Mouse (Mus musculus): ENCODE data around the gene Vmn1r1.
A peak's percentile ranks its signal among the peaks of the same experiment; 100 is the strongest.
"Not testable (repeated sequence)": the region's sequence is repeated elsewhere in the genome, so short reads cannot be mapped to it uniquely, and the experiment has no call there.

Vmn1r1 gene

GRCm38 (mm10) chr1:182164386-182164785 is at the start of gene Vmn1r1:
TSS of gene Vmn1r1 (minus strand) at chr1:182164486.
- DNase-seq (ENCODE audit: low read depth, low spot score): no peak

- no peak for DNase-seq (ENCODE audit: low read depth, low spot score)
These were observed 46.0 kb upstream of the Vmn1r1 start for GRCm38 (mm10) chr1:182210322-182210721.

DNA sequence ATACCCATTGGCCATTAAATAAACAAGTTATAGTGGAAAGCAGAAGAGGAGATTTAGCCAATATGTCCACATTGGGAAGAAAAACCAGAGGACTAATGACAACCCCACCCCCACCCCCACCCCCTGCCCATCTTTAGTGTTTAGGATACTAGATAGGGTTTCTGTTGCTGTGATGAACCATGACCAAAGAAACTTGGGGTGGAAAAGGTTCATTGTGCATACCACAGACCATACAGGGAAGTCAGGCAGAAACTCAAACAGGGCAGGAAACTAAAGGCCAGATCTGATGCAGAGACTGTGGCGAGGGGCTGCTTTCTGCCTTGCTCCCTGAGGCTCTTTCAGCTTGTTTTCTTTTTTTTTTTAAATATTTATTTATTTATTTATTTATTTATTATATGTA is 28.3 kb upstream of the Vmn1r1 start:
- no peak for DNase-seq (ENCODE audit: low read depth, low spot score)

DNA sequence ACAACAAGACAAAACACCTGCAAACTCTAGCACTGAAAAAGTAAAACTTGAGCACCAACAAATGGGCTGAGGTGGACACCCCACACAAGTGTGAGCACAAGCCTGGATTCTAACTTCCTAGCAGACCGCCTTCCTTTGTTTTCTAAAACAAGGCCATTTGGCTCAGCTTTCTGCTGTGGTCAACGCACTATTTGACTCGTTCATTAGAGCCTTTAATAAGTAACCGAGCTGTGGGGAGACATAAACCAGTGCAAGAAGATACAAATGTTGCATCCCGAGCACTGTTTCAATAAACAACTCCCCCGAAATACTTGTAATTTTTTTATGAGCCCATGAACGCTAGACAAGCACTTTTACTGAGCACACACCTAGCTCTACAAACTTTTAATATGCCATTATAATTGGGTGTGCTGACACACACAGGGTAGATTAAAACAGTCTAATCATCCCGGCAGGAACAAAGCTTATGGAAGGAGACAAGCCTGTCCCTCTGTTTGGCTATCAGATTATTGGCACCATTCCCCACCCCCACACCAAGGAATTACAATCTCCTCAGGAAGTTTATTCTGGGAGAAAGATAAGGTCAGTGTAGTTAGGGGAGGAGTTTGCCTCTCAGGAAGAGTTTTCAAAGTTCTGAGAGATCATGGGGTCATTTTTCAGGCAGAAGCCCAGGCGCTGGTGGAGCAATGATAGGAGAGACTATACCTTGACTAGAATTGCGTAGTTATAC is 27.7 kb upstream of the Vmn1r1 start:
- no peak for DNase-seq (ENCODE audit: low read depth, low spot score)

DNA sequence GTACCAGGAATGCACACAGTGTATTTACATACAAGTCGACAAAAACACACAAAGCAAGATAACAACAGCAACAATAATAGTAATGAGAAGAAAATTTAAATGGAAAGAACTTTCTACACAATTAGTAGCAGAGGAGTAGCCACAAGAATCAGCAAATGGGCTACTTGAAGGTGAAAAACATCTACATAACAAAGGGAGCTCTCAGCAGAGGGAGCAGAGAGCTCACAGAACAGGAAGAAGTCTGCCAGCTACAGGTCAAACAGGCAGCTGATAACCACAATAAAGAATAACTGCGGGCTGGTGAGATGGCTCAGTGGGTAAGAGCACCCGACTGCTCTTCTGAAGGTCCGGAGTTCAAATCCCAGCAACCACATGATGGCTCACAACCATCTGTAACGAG is 26.9 kb upstream of the Vmn1r1 start:
- no peak for DNase-seq (ENCODE audit: low read depth, low spot score)

- no peak for DNase-seq (ENCODE audit: low read depth, low spot score)
These were observed 25.6 kb upstream of the Vmn1r1 start for GRCm38 (mm10) chr1:182189669-182190440.

DNA sequence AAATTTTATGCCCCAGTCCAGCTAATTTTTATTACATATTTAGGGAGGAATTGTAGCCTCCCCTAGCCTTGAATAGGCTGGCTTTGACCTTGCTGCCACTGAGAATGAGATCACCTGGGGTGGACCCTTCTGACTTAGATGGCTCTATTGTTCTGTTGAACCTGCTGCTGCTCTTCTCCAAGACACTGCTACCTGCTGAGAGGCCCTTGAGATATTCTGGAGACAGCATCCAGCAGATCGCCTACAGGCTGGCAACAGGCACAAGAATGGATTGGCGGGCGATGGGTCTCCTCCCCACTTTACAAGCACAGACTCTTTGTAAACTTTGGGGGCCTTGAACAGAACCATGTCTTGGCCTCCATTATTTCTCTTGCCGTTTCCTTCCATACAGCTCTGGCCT is 18.2 kb upstream of the Vmn1r1 start:
- not testable (repeated sequence) for DNase-seq (ENCODE audit: low read depth, low spot score)

DNA sequence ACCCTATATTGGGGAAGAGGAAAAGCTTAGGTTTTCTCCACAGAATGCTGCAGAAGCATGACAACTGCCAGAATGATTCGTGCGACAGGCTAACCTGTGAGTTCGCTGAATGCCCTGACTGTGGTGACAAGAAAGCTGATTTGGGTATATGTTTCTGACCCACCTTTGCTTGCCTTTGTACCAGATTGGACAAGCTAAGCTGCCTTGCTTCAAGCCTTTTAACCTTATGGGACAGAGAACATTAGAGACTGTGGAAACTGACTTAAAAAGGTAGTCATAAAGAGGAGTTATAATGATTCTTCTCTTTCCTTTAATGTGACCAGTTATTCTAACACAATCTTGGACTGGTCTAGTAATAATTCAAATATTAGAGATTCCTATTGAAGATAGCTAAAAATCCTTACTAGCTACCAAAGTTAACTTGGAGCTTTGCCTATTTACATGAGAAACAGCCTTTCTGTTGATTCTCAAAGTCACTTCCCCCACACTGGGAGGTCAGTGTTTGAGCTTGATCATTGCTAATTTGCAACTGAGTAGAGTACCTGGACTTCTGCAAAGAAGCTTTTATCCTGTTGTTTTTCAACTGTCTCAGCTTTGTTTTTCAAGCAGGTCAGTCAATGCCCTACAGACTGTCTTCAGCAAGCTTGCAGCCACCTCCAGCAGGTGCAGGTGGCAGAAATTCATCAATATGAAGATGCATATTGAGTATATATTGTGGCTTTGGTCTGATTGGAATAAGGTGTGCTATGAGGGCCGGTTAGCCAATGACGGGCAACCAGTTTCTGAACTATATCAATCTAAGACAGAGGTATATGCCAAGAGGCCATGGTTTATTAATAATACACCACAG is 17.4 kb upstream of the Vmn1r1 start:
- no peak for DNase-seq (ENCODE audit: low read depth, low spot score)

- not testable (repeated sequence) for DNase-seq (ENCODE audit: low read depth, low spot score)
These were observed 12.7 kb upstream of the Vmn1r1 start for GRCm38 (mm10) chr1:182176985-182177384.

DNA sequence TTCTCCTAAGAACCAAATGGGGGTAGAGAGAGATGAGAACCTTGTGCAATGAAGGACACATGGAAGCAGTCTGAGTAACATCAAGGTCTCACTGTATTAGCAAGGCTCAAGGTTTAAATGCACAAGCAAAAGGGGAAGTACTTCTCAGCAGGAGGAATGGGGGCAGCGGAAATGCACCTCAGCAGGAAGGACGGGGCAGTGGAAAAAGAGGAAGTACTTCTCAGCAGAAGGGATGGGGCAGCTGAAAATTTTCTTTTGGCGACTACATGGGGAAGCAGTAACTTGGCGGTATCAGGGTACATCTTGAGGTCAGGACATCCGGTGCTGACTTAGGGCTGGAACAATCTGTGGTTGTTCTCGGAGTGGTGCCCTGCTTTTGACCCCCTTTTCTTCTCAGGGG is 5.9 kb upstream of the Vmn1r1 start:
- not testable (repeated sequence) for DNase-seq (ENCODE audit: low read depth, low spot score)

DNA sequence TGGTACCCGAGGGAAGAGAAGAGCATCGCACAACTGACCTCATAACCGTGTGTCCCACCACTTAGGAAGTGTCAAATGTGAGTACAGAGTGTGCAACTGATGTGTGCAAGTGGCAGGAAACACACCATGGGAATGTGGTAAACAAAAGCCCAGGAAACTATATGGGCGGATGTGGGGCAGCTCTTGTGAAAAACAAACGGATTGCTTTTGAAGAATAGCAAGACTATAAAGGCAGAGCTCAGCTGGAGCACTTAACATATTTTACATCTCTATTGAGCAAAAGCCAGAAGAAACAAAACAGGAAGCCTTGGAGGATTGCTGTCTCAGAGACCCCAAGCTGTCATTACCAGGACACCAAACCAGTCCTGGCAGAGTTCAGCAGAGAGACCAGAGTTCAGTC is 1.3 kb downstream of the Vmn1r1 start:
- DNase-seq (ENCODE audit: low read depth, low spot score): no peak

- DNase-seq (ENCODE audit: low read depth, low spot score): no peak
These were observed 4.7 kb downstream of the Vmn1r1 start for GRCm38 (mm10) chr1:182159575-182159974.

DNA sequence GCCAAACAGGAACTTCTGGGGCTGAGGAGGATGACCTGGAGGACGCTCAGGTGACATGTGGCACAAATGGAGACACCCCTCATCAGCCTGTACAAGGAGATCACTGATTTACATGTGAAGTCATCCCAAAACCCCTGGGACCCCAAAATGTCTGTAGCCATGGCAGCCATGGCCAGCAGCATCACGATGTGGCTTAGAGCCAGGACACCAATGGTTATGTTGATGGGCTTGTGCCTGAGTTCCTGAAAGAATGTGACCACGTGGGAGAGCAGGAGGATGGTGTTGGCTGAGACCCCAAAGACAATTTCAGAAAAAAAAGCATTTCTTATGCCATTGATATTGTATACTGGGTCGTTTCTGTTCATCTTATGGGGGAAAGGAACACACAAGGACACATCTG is 6.6 kb downstream of the Vmn1r1 start:
- no peak for DNase-seq (ENCODE audit: low read depth, low spot score)

DNA sequence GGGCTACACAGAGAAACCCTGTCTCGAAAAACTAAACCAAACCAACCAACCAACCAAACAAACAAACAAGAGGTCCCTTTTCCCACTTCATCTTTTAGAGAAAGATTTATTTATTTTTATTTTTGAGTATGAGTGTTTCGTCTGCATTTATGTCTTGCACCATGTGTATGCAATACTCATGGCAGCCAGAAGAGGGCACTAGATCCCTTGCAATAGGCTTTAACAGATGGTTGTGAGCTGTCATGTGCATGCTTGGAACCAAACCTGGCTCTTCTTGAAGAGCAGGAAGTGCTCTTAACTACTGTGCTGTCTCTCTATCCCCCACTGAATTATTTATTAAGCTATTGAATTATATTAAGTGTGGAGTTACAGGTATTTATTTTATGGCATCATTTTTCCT is 14.3 kb downstream of the Vmn1r1 start:
- peak; percentile 33 for DNase-seq (ENCODE audit: low read depth, low spot score)

DNA sequence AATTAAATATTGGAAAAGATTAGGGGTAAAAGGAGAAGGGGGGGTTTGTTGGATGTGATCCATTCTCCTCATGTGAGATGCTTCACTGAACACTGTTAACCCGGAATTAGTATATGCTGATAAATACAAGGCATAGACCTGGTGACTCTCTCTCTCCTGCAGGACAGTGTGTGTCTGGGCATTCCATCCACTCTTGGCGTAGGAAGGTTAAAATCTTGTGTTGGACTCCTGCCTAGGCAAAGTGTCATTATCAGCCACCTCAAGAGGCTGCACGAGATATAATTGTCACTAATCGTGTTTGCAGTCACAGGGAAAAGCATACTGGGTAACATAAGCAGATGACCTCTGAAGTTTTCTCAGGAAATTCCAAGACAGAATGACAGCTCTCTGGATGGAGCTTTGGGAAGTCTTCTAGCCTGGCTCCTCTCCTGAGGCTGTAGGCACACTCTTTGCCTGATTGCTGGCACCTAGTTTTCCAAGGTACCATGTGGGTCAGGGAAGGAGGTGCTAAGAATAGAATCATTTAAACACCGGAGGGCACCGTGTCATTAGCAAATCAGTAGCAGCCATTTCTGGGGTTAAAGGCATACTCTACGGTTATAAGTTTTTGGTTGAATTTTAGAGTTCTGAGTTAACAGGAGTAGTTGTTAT is 15.3 kb downstream of the Vmn1r1 start:
- DNase-seq (ENCODE audit: low read depth, low spot score): no peak

- DNase-seq (ENCODE audit: low read depth, low spot score): peak; percentile 65
These were observed 18.7 kb downstream of the Vmn1r1 start for GRCm38 (mm10) chr1:182145546-182145945.

- DNase-seq (ENCODE audit: low read depth, low spot score): peak; percentile 44
These were observed 21.0 kb downstream of the Vmn1r1 start for GRCm38 (mm10) chr1:182143288-182143687.

DNA sequence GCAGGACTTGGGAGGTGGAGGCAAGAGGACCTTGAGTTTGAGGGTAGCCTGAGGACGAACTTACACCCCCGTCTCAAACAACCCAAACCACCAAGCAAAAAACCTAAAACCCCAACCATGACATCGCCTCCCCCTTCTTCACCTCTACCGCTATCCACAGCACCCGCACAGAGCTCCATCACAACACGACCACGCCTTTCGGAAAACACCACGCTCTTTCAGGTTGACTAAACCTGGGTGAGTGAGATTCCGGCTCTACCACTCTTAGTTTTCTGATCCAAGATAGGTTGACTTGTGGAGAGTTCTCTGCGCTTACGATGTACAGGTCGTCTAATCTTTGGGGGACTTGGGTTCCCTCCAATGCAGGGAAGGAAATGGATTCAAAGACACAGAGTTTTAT is 21.6 kb downstream of the Vmn1r1 start:
- DNase-seq (ENCODE audit: low read depth, low spot score): no peak

DNA sequence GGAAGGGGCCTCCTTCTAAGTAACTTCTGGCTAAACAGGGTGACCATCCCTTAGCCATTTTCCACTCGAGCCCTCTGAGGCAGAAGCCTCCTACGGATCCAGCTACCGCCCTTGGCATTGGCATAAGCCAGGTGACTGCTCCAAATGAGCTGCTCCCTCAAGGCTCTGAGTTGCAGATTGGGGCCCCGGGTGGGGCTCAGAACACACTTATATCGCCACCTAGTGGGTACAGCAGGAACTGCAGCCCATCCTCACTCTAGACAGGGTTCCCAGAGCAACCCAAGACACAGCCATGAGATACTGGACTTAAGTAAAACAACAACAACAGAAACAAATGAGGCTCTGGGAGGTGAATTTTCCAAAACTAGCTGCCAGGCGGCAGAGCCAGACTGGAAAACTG is 23.9 kb downstream of the Vmn1r1 start:
- peak; percentile 80 for DNase-seq (ENCODE audit: low read depth, low spot score)

- DNase-seq (ENCODE audit: low read depth, low spot score): no peak
These were observed 24.3 kb downstream of the Vmn1r1 start for GRCm38 (mm10) chr1:182139937-182140336.

DNA sequence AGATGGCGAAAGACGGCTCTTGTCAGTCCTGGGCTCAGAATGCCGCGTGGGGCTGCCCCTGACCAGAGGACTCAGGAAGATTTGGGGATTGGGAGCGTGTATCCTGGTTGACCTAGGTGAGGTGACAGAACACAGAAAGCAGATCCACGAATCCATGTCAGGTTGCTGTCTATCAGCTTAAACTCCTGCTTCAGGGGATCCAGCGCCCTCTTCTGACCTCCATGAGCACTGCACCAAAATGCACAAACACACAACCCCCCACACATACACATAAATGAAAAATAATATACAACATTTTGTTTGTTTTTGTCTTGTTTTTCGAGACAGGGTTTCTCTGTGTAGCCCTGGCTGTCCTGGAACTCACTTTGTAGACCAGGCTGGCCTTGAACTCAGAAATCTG is 26.1 kb downstream of the Vmn1r1 start:
- peak; percentile 36 for DNase-seq (ENCODE audit: low read depth, low spot score)

Measured in mesoderm, embryonic 11.5 days (tissue).